Mouse (Mus musculus) midbrain, postnatal 0 days (tissue): ENCODE data around the gene Stk24. TPM values are rescaled to one million over a fixed set of nuclear protein-coding genes. Genes with fewer than 3 reads are reported as not detected.
"Not testable (repeated sequence)": the region's sequence is repeated elsewhere in the genome, so short reads cannot be mapped to it uniquely, and the experiment has no call there.

Experiments used
- ATAC-seq: fragments of 200-750 bp; cut with Nextera tagmentation; 2 replicates; pipeline ENCODE4 v1.8.0; 2017; ENCODE audit warnings: moderate number of reproducible peaks, mild to moderate bottlenecking, moderate TSS enrichment, moderate library complexity; ENCODE audit not compliant: low FRiP score
- DNase-seq: peaks from one replicate; pipeline ENCODE4 v3.0.0-alpha.2; 2015; ENCODE audit warnings: low spot score
- H3K27ac ChIP-seq: fragments of 300-500 bp; sonication (generic); 2 replicates; pipeline ENCODE4 v1.5.1; 2014; ENCODE audit warnings: low read depth, mild to moderate bottlenecking, low read length, mixed read lengths
- H3K27me3 ChIP-seq: fragments of 300-500 bp; sonication (generic); 2 replicates; pipeline ENCODE4 v1.6.1; 2014; ENCODE audit warnings: low read length, control low read depth, mixed read lengths; ENCODE audit not compliant: insufficient read depth
- H3K36me3 ChIP-seq: fragments of 300-500 bp; sonication (generic); 2 replicates; pipeline ENCODE4 v1.6.1; 2014; ENCODE audit warnings: low read length, control low read depth, mixed read lengths; ENCODE audit not compliant: insufficient read depth
- H3K4me1 ChIP-seq: fragments of 300-500 bp; sonication (generic); 2 replicates; pipeline ENCODE4 v1.6.1; 2014; ENCODE audit warnings: mild to moderate bottlenecking, control low read depth, antibody characterized with exemption, low read length, mixed read lengths; ENCODE audit not compliant: insufficient read depth
- H3K4me2 ChIP-seq: fragments of 300-500 bp; sonication (generic); 2 replicates; pipeline ENCODE4 v1.6.1; 2014; ENCODE audit warnings: low read depth, mild to moderate bottlenecking, low read length, mixed read lengths; ENCODE audit not compliant: poor library complexity, severe bottlenecking
- H3K4me3 ChIP-seq: fragments of 300-500 bp; sonication (generic); 2 replicates; pipeline ENCODE4 v1.5.1; 2014; ENCODE audit warnings: low read depth, mild to moderate bottlenecking, low read length, moderate library complexity
- H3K9ac ChIP-seq: fragments of 300-500 bp; sonication (generic); replicated peaks from 2 replicates; pipeline ENCODE4 v1.6.1; 2014; ENCODE audit warnings: mild to moderate bottlenecking, low read length, moderate library complexity, mixed read lengths; ENCODE audit not compliant: poor library complexity, severe bottlenecking
- H3K9me3 ChIP-seq: fragments of 300-500 bp; sonication (generic); 2 replicates; pipeline ENCODE4 v1.6.1; 2016; ENCODE audit warnings: low read length, control low read depth
- CTCF ChIP-seq: IDR thresholded peaks from 2 replicates; pipeline ENCODE4 v1.5.1; 2016; ENCODE audit warnings: antibody characterized with exemption, mild to moderate bottlenecking
- WGBS: fragments of 180-500 bp; shearing (Covaris S2); extraction: QIAGEN DNeasy Blood & Tissue Kit; methylation state at CpG from one replicate; pipeline ENCODE4 v1.1.7; 2014; 5-methylcytosine and 5-hydroxymethylcytosine counted together
- polyA plus RNA-seq: library from polyadenylated mRNA; unstranded; fragments of >200 nt; fragmentation: Nextera tagmentation; extraction: Ambion mirVana; gene quantifications from 2 replicates; pipeline ENCODE4 v1.2.1, GENCODE M21; 2015
- total RNA-seq: library from RNA; depleted of rRNA; stranded (reverse); fragments of >200 nt; gene quantifications from 2 replicates; pipeline ENCODE4 v1.2.3, GENCODE M21; 2014

Gene Stk24
- total and polyA plus RNA-seq, 2 experiments from 2014 or later: 12.8 to 19.5 TPM

DNA sequence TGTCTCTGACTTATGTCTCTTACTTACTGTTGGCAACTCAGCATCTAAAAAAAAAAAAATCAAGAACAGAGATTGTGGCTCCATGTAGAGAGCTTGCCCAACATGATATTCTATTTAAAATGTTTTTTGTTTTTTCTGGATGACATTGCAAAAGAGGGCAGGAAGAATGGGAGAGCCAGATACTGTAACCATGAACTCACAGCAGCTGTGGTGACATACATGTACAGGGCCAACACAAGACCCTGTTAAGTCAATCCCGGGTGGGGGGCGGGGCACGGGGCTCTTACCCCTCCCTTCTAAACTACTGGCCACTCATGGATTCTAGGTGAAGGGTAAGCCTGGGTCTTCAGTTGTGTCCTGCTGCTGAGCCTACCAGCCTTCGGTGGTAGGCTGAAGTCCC is 42.2 kb upstream of the Stk24 start:
- no peak for DNase-seq
- Histone ChIP-seq H3K27me3 (no peaks in the 10 kb centered on the region), H3K9ac (no peak overlapping the region), H3K4me3 (no peak overlapping the region), H3K4me2 (no peak overlapping the region), H3K4me1 (no peaks in the 10 kb centered on the region), H3K9me3 (no peaks in the 10 kb centered on the region), H3K36me3 (no peaks in the 10 kb centered on the region), H3K27ac (no peak overlapping the region)
- no peak for TF ChIP-seq CTCF
- ATAC-seq: no peak
- WGBS: 92% methylated on average over 4 of the region's 4 CpGs

DNA sequence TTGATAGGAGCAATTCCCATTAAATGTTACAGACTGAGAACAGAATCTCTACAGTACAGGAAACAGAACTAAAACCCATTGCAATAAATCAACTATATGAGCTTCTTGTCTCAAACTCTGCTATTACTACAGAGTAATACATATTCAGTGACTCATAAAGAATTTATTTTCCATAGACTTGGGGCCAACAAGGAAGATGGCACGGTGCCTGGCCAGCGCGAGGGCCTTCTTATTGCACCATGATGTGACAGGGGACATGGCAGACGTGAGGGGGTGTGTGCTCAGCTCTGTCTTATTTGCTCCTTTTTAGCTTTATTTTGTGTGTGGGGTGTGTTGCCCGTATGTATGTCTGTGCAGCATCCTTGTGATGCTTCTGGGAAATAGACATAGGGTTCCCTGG is 37.8 kb upstream of the Stk24 start:
- Histone ChIP-seq H3K4me2 (no peak overlapping the region), H3K4me1 (no peaks in the 10 kb centered on the region), H3K27me3 (no peaks in the 10 kb centered on the region), H3K9me3 (no peaks in the 10 kb centered on the region), H3K9ac (no peak overlapping the region), H3K4me3 (no peak overlapping the region), H3K36me3 (no peaks in the 10 kb centered on the region), H3K27ac (no peak overlapping the region)
- no peak for ATAC-seq
- peak; percentile 9 for DNase-seq
- no peak for TF ChIP-seq CTCF
- WGBS: 85% methylated on average over 5 of the region's 5 CpGs

DNA sequence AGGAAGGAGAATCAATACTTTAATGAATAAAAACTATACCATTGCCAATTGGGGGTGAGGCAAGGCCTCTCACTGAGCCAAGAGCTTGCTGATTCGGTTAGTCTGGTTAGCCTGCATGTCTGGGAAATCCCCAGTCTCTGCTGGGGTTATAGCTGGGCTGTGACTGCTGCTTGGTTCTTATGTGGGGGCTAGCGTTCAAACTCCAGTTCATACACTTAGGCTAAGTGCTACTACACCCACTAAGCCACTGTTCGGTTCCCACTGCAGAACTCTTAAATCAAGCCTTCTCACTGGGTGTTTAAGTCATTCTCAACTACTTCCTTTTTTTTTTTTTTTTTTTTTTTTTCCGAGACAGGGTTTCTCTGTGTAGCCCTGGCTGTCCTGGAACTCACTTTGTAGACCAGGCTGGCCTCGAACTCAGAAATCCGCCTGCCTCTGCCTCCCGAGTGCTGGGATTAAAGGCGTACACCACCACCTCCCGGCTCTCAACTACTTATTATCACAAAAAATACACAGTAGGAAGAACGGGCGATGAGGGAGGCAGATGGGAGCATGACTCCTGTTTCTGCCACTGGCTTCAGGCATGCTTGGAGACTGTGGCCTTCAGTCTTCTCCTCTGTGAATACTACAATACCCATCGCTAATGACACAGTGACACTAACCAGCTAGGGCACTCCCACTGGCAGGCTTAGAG is 37.0 kb upstream of the Stk24 start:
- Histone ChIP-seq H3K9ac (no peak overlapping the region), H3K9me3 (no peaks in the 10 kb centered on the region), H3K27me3 (no peaks in the 10 kb centered on the region), H3K4me1 (no peaks in the 10 kb centered on the region), H3K27ac (no peak overlapping the region), H3K4me3 (no peak overlapping the region), H3K36me3 (no peaks in the 10 kb centered on the region), H3K4me2 (no peak overlapping the region)
- WGBS: 88% methylated on average over 9 of the region's 12 CpGs
- DNase-seq (no peak), ATAC-seq (no peak)
- TF ChIP-seq CTCF: no peak

DNA sequence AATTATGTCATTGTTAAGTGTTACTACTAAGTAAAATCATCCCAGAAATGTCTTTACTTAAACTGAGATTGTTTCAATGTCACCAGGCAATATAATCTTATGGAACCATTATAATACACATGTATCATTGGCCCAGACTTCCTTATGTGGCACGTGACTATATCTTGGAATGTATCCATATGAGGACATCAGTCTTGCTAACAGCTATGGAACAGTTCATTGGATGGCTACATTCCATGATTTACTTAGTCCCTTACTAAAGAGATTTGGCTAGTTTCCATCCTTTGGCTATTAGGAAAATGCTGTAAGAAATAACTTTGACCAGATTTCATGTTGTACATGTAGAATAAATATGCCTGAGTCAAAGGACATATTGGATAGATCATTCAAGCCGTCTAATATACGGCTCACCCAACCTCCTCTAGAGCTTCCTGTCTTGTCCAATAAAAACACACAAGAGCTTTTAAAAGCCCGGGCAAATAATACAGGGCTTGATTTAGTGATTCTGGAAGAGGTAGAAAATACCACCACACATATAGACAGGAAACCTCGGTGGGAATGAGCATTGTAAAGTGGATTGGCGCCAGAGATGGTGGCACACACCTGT is 34.9 kb upstream of the Stk24 start:
- TF ChIP-seq CTCF: no peak
- no peaks in the 10 kb centered on the region for H3K27me3 ChIP-seq
- no peak overlapping the region for H3K9ac ChIP-seq
- H3K27ac ChIP-seq: no peak overlapping the region
- DNase-seq (no peak), ATAC-seq (no peak)
- no peak overlapping the region for H3K4me2 ChIP-seq
- H3K9me3 ChIP-seq: no peaks in the 10 kb centered on the region
- H3K4me3 ChIP-seq: no peak overlapping the region
- H3K36me3 ChIP-seq: no peaks in the 10 kb centered on the region
- no peaks in the 10 kb centered on the region for H3K4me1 ChIP-seq
- 90% methylated on average over 6 of the region's 6 CpGs for WGBS

DNA sequence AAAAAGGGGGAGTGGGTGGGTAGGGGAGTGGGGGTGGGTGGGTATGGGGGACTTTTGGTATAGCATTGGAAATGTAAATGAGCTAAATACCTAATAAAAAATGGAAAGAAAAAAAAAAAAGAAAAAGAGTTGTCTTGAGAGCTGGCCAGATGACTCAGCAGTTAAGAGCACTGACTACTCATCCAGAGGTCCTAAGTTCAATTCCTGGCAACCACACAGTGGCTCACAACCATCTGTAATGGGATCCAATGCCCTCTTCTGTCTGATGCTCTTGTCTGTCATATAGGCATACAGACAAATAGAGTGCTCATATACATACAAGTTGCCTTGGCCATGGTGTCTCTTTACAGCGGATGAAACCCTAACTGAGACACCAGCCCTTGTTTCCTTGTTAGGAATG is 33.9 kb upstream of the Stk24 start:
- not testable (repeated sequence) for H3K27ac ChIP-seq, H3K36me3 ChIP-seq, H3K27me3 ChIP-seq, H3K4me1 ChIP-seq, H3K9ac ChIP-seq, DNase-seq, H3K9me3 ChIP-seq, H3K4me3 ChIP-seq, H3K4me2 ChIP-seq, ATAC-seq
- WGBS: 96% methylated on average over 1 of the region's 1 CpGs

DNA sequence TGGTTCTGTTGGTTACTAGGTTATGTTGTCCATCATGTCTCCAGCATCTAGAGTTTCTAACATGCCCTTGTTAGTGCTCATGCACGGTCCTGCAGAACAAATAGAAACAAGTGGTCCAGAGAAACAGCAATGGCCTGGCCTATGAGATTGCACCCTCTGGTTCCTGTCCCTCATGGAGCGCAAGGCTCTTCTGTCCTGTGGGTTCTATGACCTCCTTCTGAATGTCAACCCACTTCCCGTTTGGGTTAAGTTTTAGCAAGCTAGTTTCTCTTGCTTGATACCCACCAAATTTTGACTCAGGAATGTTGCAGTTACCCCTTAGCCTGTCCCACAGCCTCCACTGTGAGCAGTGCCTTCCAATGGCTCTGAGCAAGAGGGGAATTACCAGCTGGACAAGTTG is 29.1 kb upstream of the Stk24 start:
- Histone ChIP-seq H3K9me3 (no peaks in the 10 kb centered on the region), H3K4me1 (no peaks in the 10 kb centered on the region), H3K27me3 (no peaks in the 10 kb centered on the region), H3K4me3 (no peak overlapping the region), H3K4me2 (no peak overlapping the region), H3K27ac (no peak overlapping the region), H3K36me3 (no peaks in the 10 kb centered on the region), H3K9ac (no peak overlapping the region)
- ATAC-seq (no peak), DNase-seq (no peak)
- no peak for TF ChIP-seq CTCF
- WGBS: 89% methylated on average over 3 of the region's 3 CpGs
